18 mouse cellular contexts compared by ENCODE assay signal in the genomic region with DNA sequence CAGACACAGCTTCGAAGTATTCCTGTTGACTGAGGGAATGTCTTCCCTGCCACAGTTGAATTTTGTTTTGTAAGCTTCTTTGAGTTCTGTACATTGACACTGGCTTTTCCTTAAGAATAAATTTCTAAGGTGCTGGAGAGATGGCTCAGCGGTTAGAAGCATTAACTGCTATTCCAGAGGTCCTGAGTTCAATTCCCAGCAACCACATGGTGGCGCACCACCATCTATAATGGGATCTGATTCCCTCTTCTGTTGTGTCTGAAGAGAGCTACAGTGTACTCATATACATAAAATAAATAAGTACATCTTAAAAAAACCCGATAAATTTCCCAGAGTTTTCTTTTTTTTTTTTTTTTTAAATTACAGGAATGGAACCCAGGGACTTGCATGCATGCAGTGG. TPM values are rescaled to one million over a fixed set of nuclear protein-coding genes. Genes with fewer than 3 reads are reported as not detected.
DNase-seq lines count a peak whose midpoint lies in the region; ATAC-seq and TF ChIP-seq lines count a peak whose summit lies in the region.
"Had no signal": no experiment of that assay in that cellular context is flagged by ENCODE, and none has a peak within 500 bp of the region (broad histone marks: within the 10 kb centered on the region; RNA-seq: fewer than 3 reads in every experiment).

No protein-coding gene starts in this region.

- no peak for DNase-seq in kidney, postnatal 0 days (ENCODE audit: low spot score)
- DNase-seq in kidney, adult 18-20 months = no peak
- no peak for DNase-seq in midbrain, postnatal 0 days (ENCODE audit: low spot score)
- DNase-seq in ES-CJ7 (ENCODE audit: low read depth, low spot score) = peak; percentile 42
- DNase-seq in liver, postnatal 0 days = no peak
- no peak for DNase-seq in gastrocnemius, adult 8-10 months (ENCODE audit: low spot score in 2 of 2)
- DNase-seq: adrenal gland, postnatal 10 days; embryo, embryonic 11 days; heart, adult 18-20 months; heart, postnatal 10 days; kidney, adult 2 months; right cerebral cortex, adult 18-20 months had no signal

- ATAC-seq in kidney, postnatal 0 days (replicated peaks; ENCODE audit: low FRiP score, low read depth) = no peak
- ATAC-seq in midbrain, postnatal 0 days (ENCODE audit: low FRiP score) = no peak
- ATAC-seq in midbrain, embryonic 15.5 days (replicated peaks) = no peak
- no peak for ATAC-seq in liver, postnatal 0 days
- ATAC-seq: forebrain, embryonic 13.5 days had no signal

- no peak overlapping the region for H3K4me3 ChIP-seq in kidney, postnatal 0 days (replicated peaks; ENCODE audit: low read depth, low read length)
- H3K4me3 ChIP-seq in midbrain, postnatal 0 days (ENCODE audit: low read depth, low read length) = no peak overlapping the region
- H3K4me3 ChIP-seq in midbrain, embryonic 15.5 days = no peak overlapping the region
- no peak overlapping the region for H3K4me3 ChIP-seq in liver, postnatal 0 days (ENCODE audit: low read depth, low read length)
- H3K4me3 ChIP-seq: forebrain, embryonic 13.5 days; hindbrain, embryonic 15.5 days; limb, embryonic 12.5 days; neural tube, embryonic 15.5 days; stomach, embryonic 15.5 days had no signal

- no peaks in the 10 kb centered on the region for H3K9me3 ChIP-seq in kidney, postnatal 0 days (replicated peaks; ENCODE audit: low read length)
- no peaks in the 10 kb centered on the region for H3K9me3 ChIP-seq in midbrain, postnatal 0 days (ENCODE audit: low read length)
- H3K9me3 ChIP-seq in midbrain, embryonic 15.5 days = no peaks in the 10 kb centered on the region
- H3K9me3 ChIP-seq in liver, postnatal 0 days (ENCODE audit: low read length) = no peaks in the 10 kb centered on the region
- H3K9me3 ChIP-seq: forebrain, embryonic 13.5 days; hindbrain, embryonic 15.5 days; limb, embryonic 12.5 days; neural tube, embryonic 15.5 days; stomach, embryonic 15.5 days had no signal

- TF ChIP-seq CTCF in kidney, postnatal 0 days (IDR thresholded peaks at IDR 0.05; ENCODE audit: low read depth) = peak; percentile 33; the same call in 1 of the 2 replicates
- TF ChIP-seq CTCF in midbrain, postnatal 0 days (IDR thresholded peaks at IDR 0.05) = peak; percentile 31
- TF ChIP-seq CTCF in liver, postnatal 0 days (IDR thresholded peaks at IDR 0.05; ENCODE audit: low read depth) = peak; percentile 46

- no peak overlapping the region for H3K4me2 ChIP-seq in kidney, postnatal 0 days (ENCODE audit: low read length)
- H3K4me2 ChIP-seq in midbrain, postnatal 0 days (ENCODE audit: low read depth, low read length, poor library complexity, severe bottlenecking) = no peak overlapping the region
- H3K4me2 ChIP-seq in midbrain, embryonic 15.5 days = no peak overlapping the region
- no peak overlapping the region for H3K4me2 ChIP-seq in liver, postnatal 0 days (ENCODE audit: low read depth, low read length)
- H3K4me2 ChIP-seq: forebrain, embryonic 13.5 days; hindbrain, embryonic 15.5 days; limb, embryonic 12.5 days; neural tube, embryonic 15.5 days; stomach, embryonic 15.5 days had no signal

- no peaks in the 10 kb centered on the region for H3K4me1 ChIP-seq in kidney, postnatal 0 days (replicated peaks; ENCODE audit: insufficient read depth, low read length)
- H3K4me1 ChIP-seq in midbrain, postnatal 0 days (ENCODE audit: insufficient read depth, low read length) = no peaks in the 10 kb centered on the region
- H3K4me1 ChIP-seq in midbrain, embryonic 15.5 days = no peaks in the 10 kb centered on the region
- no peaks in the 10 kb centered on the region; the same call in 1 of the 2 replicates for H3K4me1 ChIP-seq in liver, postnatal 0 days (ENCODE audit: insufficient read depth)
- H3K4me1 ChIP-seq: forebrain, embryonic 13.5 days; hindbrain, embryonic 15.5 days; limb, embryonic 12.5 days; stomach, embryonic 15.5 days had no signal

- H3K36me3 ChIP-seq in kidney, postnatal 0 days (ENCODE audit: insufficient read depth, low read length) = no peaks in the 10 kb centered on the region
- H3K36me3 ChIP-seq in midbrain, postnatal 0 days (ENCODE audit: insufficient read depth, low read length) = 0 out of 2 replicates have a peak, but pooled peaks cover 1% of the 10 kb centered on the region
- peaks cover 3% of the 10 kb centered on the region; the same call in 1 of the 2 replicates for H3K36me3 ChIP-seq in midbrain, embryonic 15.5 days (replicated peaks)
- peaks cover 15% of the 10 kb centered on the region for H3K36me3 ChIP-seq in liver, postnatal 0 days (replicated peaks; ENCODE audit: insufficient read depth, low read length)

- no peaks in the 10 kb centered on the region for H3K27me3 ChIP-seq in kidney, postnatal 0 days (ENCODE audit: insufficient read depth, low read length)
- H3K27me3 ChIP-seq in midbrain, postnatal 0 days (ENCODE audit: insufficient read depth, low read length) = no peaks in the 10 kb centered on the region
- H3K27me3 ChIP-seq in midbrain, embryonic 15.5 days (replicated peaks) = no peaks in the 10 kb centered on the region
- H3K27me3 ChIP-seq in liver, postnatal 0 days (ENCODE audit: insufficient read depth, low read length) = no peaks in the 10 kb centered on the region
- H3K27me3 ChIP-seq: forebrain, embryonic 13.5 days; hindbrain, embryonic 15.5 days; limb, embryonic 12.5 days; neural tube, embryonic 15.5 days; stomach, embryonic 15.5 days had no signal

- H3K27ac ChIP-seq in kidney, postnatal 0 days = no peak overlapping the region
- H3K27ac ChIP-seq in midbrain, postnatal 0 days (ENCODE audit: low read depth, low read length) = no peak overlapping the region
- no peak overlapping the region for H3K27ac ChIP-seq in midbrain, embryonic 15.5 days
- H3K27ac ChIP-seq in liver, postnatal 0 days (ENCODE audit: low read depth) = no peak overlapping the region
- H3K27ac ChIP-seq: forebrain, embryonic 13.5 days; hindbrain, embryonic 15.5 days; limb, embryonic 12.5 days; neural tube, embryonic 15.5 days; stomach, embryonic 15.5 days had no signal

- WGBS in kidney, postnatal 0 days = 80% methylated on average over 4 of the region's 4 CpGs
- 74% methylated on average over 4 of the region's 4 CpGs for WGBS in midbrain, postnatal 0 days
- WGBS in midbrain, embryonic 15.5 days = 73% methylated on average over 4 of the region's 4 CpGs
- 79% methylated on average over 4 of the region's 4 CpGs for WGBS in liver, postnatal 0 days (ENCODE audit: insufficient replicate concordance)

- H3K9ac ChIP-seq in kidney, postnatal 0 days (ENCODE audit: low read depth, low read length) = no peak overlapping the region
- no peak overlapping the region for H3K9ac ChIP-seq in midbrain, postnatal 0 days (replicated peaks; ENCODE audit: low read length, poor library complexity, severe bottlenecking)
- H3K9ac ChIP-seq in midbrain, embryonic 15.5 days = no peak overlapping the region
- H3K9ac ChIP-seq in liver, postnatal 0 days (replicated peaks) = no peak overlapping the region
- H3K9ac ChIP-seq: forebrain, embryonic 13.5 days; hindbrain, embryonic 15.5 days; limb, embryonic 12.5 days; neural tube, embryonic 15.5 days; stomach, embryonic 15.5 days had no signal

- no peak for TF ChIP-seq EP300 in liver, postnatal 0 days (IDR thresholded peaks at IDR 0.05; ENCODE audit: low read depth)

RNA-seq across cellular contexts. Expression of a gene that starts 14.2 kb away (rescaled TPM):
- 11.1 and 14.8 TPM in 2 replicates for polyA plus RNA-seq in kidney, postnatal 0 days (2015; fragmentation: Nextera tagmentation; extraction: Ambion mirVana)
- total RNA-seq in midbrain, postnatal 0 days (2014; rRNA removed) = 10.2 and 18.5 TPM in 2 replicates
- 5.3 and 5.5 TPM in 2 replicates for polyA plus RNA-seq in midbrain, postnatal 0 days (2015; fragmentation: Nextera tagmentation; extraction: Ambion mirVana)
- polyA plus RNA-seq in midbrain, embryonic 15.5 days (2015; fragmentation: Nextera tagmentation; extraction: Ambion mirVana) = 6.5 TPM in 2 replicates
- 7.2 and 7.7 TPM in 2 replicates for polyA plus RNA-seq in liver, postnatal 0 days (2015; fragmentation: Nextera tagmentation; extraction: Ambion mirVana)
- total RNA-seq in gastrocnemius, adult 8-10 months (2022) = 1 to 10 TPM; 5.6 to 8.0 (median 7.1) TPM

RNA-seq across cellular contexts. Expression of a gene that starts 24.9 kb away (rescaled TPM):
- 195 and 196 TPM in 2 replicates for polyA plus RNA-seq in kidney, postnatal 0 days (2015; fragmentation: Nextera tagmentation; extraction: Ambion mirVana)
- total RNA-seq in midbrain, postnatal 0 days (2014; rRNA removed) = 420 and 473 TPM in 2 replicates
- 741 and 750 TPM in 2 replicates for polyA plus RNA-seq in midbrain, postnatal 0 days (2015; fragmentation: Nextera tagmentation; extraction: Ambion mirVana)
- 644 and 648 TPM in 2 replicates for polyA plus RNA-seq in midbrain, embryonic 15.5 days (2015; fragmentation: Nextera tagmentation; extraction: Ambion mirVana)
- polyA plus RNA-seq in liver, postnatal 0 days (2015; fragmentation: Nextera tagmentation; extraction: Ambion mirVana) = 62.2 and 63.0 TPM in 2 replicates
- total RNA-seq in gastrocnemius, adult 8-10 months (2022) = 10 to 100 TPM; 26.8 to 30.2 (median 27.1) TPM

RNA-seq across cellular contexts. Expression of a gene that starts 49.2 kb away (rescaled TPM):
- polyA plus RNA-seq in kidney, postnatal 0 days (2015; fragmentation: Nextera tagmentation; extraction: Ambion mirVana) = 20.5 and 20.6 TPM in 2 replicates
- 4.0 and 4.8 TPM in 2 replicates for total RNA-seq in midbrain, postnatal 0 days (2014; rRNA removed)
- polyA plus RNA-seq in midbrain, postnatal 0 days (2015; fragmentation: Nextera tagmentation; extraction: Ambion mirVana) = 5.5 and 6.6 TPM in 2 replicates
- 3.0 TPM in 2 replicates for polyA plus RNA-seq in midbrain, embryonic 15.5 days (2015; fragmentation: Nextera tagmentation; extraction: Ambion mirVana)
- polyA plus RNA-seq in liver, postnatal 0 days (2015; fragmentation: Nextera tagmentation; extraction: Ambion mirVana) = 16.0 and 18.0 TPM in 2 replicates
- 100 to 1,000 TPM in 2 of 4 experiments, 10 to 100 TPM in 2; 97.9 to 127 (median 108) TPM for total RNA-seq in gastrocnemius, adult 8-10 months (2022)
